Mouse (Mus musculus) heart, postnatal 0 days (tissue): ENCODE data around the gene S100a7a.

ENCODE experiments used
- CTCF ChIP-seq: IDR thresholded peaks from 2 replicates; pipeline ENCODE4 v1.5.1; 2016; ENCODE audit warnings: antibody characterized with exemption, control low read depth, low read depth
- EP300 ChIP-seq: IDR thresholded peaks from 2 replicates; pipeline ENCODE4 v1.6.1; 2016; ENCODE audit warnings: antibody characterized with exemption, low read depth

DNA sequence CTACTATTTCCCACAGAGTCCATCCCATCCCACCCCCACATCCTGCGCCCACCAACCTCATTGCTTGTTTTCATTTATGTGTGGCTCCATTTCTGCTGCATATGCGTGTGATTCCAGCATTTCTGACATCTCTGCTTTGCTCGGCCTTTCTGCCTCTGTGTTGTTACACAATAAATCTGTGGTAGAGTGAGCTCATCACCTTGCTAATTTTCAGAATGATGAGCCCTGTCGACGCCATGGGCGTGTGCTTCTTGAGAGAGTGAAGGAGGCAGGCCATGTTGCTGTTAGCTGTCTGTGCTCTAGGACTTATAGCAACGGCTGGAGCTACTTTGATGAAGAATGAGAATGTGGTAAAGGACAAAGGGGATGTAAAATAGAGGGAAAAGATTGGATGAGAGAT lies 12.8 kb upstream of the S100a7a start:
- TF ChIP-seq CTCF (no peak), EP300 (no peak)
